Mouse (Mus musculus): ENCODE results near the gene Cyp2u1. TPM values are rescaled to one million over a fixed set of nuclear protein-coding genes. Genes with fewer than 3 reads are reported as not detected.

The Cyp2u1 gene
- polyA plus RNA-seq, 1 experiment from 2014 or later = 0.14 TPM

DNA sequence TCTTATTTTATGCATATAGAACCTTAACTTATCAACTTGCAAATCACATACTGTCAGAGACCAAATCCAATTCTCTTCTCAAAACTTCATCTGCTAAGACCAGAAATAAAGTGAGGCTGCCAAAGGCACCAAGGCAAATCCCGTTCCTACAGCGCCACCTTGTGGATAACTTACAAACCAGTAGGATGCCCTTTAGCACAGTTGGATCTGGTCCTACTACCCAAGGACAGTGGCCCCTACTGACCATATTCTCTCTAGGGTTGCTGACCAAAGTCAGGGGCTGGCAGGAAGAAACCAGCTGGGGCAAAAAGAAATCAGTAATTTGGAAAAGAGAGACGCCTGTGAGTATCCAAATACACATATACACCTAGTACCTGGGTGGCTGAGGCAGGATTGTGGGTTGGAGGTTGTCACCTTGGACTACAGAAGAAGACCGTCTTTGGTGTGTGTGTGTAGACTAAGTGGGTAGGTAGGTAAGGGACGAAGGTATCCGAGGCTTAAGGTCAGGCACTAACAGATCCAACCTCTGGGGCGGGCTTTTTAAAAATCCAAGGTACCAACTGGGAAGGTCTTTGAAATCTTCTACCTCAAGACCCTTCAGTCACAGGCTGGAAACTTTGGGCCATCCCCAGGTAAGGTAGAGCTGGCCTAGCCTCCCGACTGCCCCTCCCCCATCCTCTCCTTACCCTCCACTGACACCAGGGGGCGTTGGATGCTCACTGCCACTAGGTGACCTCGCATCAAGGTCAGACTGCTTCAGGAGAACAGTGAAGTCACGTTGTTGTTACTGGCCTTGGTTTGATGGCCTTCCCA lies 57.1 kb downstream of the Cyp2u1 start:
- Histone ChIP-seq H3K4me1 (ENCODE audit: control insufficient read depth, low read depth, low read length) (no peaks in the 10 kb centered on the region; the same call in 1 of the 2 replicates), H3K4me2 (ENCODE audit: low read depth, low read length) (no peak overlapping the region), H3K4me3 (ENCODE audit: low read depth, low read length) (no peak overlapping the region), H3K9me3 (replicated peaks; ENCODE audit: control insufficient read depth, low read length) (no peaks in the 10 kb centered on the region), H3K27ac (ENCODE audit: low read length) (no peak overlapping the region), H3K36me3 (ENCODE audit: control insufficient read depth, insufficient read depth) (no peaks in the 10 kb centered on the region; the same call in 1 of the 2 replicates), H3K27me3 (ENCODE audit: control insufficient read depth, insufficient read depth, low read depth, low read length) (no peaks in the 10 kb centered on the region), H3K9ac (ENCODE audit: low read depth, low read length) (no peak overlapping the region)
- peak; percentile 36; the same call in 1 of the 2 replicates for ATAC-seq (ENCODE audit: low read depth)
- WGBS (ENCODE audit: insufficient replicate concordance) = 48% methylated on average over 11 of the region's 11 CpGs

Other genes with a start within 250 kb of the Cyp2u1 start
- 1.6 and 2.3 TPM in 2 replicates for gene Lef1, start 192.8 kb downstream of the Cyp2u1 start, polyA plus RNA-seq (2015; fragmentation: Nextera tagmentation; extraction: Ambion mirVana)
- 122 and 150 TPM in 2 replicates for gene Hadh, start 31.1 kb downstream of the Cyp2u1 start, polyA plus RNA-seq (2015; fragmentation: Nextera tagmentation; extraction: Ambion mirVana)
- gene Sgms2, start 188.2 kb upstream of the Cyp2u1 start, polyA plus RNA-seq (2015; fragmentation: Nextera tagmentation; extraction: Ambion mirVana) = 4.8 and 4.9 TPM in 2 replicates

All from liver, embryonic 16.5 days (tissue).